Mouse (Mus musculus) forebrain, postnatal 0 days (tissue): ENCODE measurements around the gene Usf2. TPM values are rescaled to one million over a fixed set of nuclear protein-coding genes. Genes with fewer than 3 reads are reported as not detected.
A peak's percentile ranks its signal among the peaks of the same experiment; 100 is the strongest.

Experiments used
- ATAC-seq: fragments of 200-750 bp; cut with Nextera tagmentation; 2 replicates; pipeline ENCODE4 v1.8.0; 2017; ENCODE audit warnings: mild to moderate bottlenecking, moderate library complexity
- DNase-seq: peaks from one replicate; pipeline ENCODE4 v3.0.0-alpha.2; 2015
- H3K27ac ChIP-seq: fragments of 300-500 bp; sonication (generic); 2 replicates; pipeline ENCODE4 v1.5.1; 2014; ENCODE audit warnings: low read depth, mild to moderate bottlenecking, antibody characterized with exemption, low read length, moderate library complexity, mixed read lengths
- H3K27me3 ChIP-seq: fragments of 300-500 bp; sonication (generic); 2 replicates; pipeline ENCODE4 v1.6.1; 2014; ENCODE audit warnings: mild to moderate bottlenecking, low read length, mixed read lengths; ENCODE audit not compliant: insufficient read depth
- H3K36me3 ChIP-seq: fragments of 300-500 bp; sonication (generic); 2 replicates; pipeline ENCODE4 v1.6.1; 2014; ENCODE audit warnings: mild to moderate bottlenecking, moderate library complexity; ENCODE audit not compliant: insufficient read depth
- H3K4me1 ChIP-seq: fragments of 300-500 bp; sonication (generic); 2 replicates; pipeline ENCODE4 v1.6.1; 2014; ENCODE audit warnings: antibody characterized with exemption; ENCODE audit not compliant: insufficient read depth
- H3K4me2 ChIP-seq: fragments of 300-500 bp; sonication (generic); 2 replicates; pipeline ENCODE4 v1.6.1; 2014; ENCODE audit warnings: low read depth, mild to moderate bottlenecking, moderate library complexity
- H3K4me3 ChIP-seq: fragments of 300-500 bp; sonication (generic); 2 replicates; pipeline ENCODE4 v1.5.1; 2014; ENCODE audit warnings: low read depth, low read length, mixed read lengths
- H3K9ac ChIP-seq: fragments of 300-500 bp; sonication (generic); 2 replicates; pipeline ENCODE4 v1.6.1; 2014; ENCODE audit warnings: mild to moderate bottlenecking
- H3K9me3 ChIP-seq: fragments of 300-500 bp; sonication (generic); 2 replicates; pipeline ENCODE4 v1.6.1; 2016; ENCODE audit warnings: low read length
- CTCF ChIP-seq: sonication (generic); IDR thresholded peaks from 2 replicates; pipeline ENCODE4 v1.5.1; 2016; ENCODE audit warnings: antibody characterized with exemption, control low read depth, low read depth
- WGBS: fragments of 180-500 bp; shearing (Covaris S2); extraction: QIAGEN DNeasy Blood & Tissue Kit; methylation state at CpG from one replicate; pipeline ENCODE4 v1.1.7; 2014; 5-methylcytosine and 5-hydroxymethylcytosine counted together
- polyA plus RNA-seq: library from polyadenylated mRNA; unstranded; fragments of >200 nt; fragmentation: Nextera tagmentation; extraction: Ambion mirVana; gene quantifications from 2 replicates; pipeline ENCODE4 v1.2.1, GENCODE M21; 2015
- total RNA-seq: library from RNA; depleted of rRNA; stranded (reverse); fragments of >200 nt; gene quantifications from 2 replicates; pipeline ENCODE4 v1.2.3, GENCODE M21; 2014

Gene Usf2
- total and polyA plus RNA-seq, 2 experiments from 2014 or later, result 22.6 to 81.4 TPM

DNA sequence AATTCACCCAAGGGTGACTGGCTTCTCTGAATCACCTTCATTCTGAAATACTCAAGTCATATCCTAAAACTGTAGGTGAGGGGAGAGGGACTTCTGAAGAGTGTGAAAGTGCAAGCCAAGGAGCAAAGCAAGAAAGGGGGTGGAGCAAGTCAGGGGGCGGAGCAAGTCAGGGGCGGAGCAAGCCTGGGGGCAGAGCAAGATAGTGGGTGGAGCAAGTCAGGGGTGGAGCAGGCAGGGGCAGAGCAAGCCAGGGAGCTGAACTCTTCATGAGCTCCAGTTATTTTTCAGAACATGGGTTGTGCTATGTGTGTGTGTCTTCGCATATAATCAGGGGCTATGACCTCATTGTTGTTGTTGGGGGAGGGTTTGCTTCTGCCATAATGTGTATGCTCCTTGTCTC lies 36.4 kb downstream of the Usf2 start:
- DNase-seq (no peak), ATAC-seq (no peak)
- 76% methylated on average over 3 of the region's 3 CpGs for WGBS
- Histone ChIP-seq H3K9ac (no peak overlapping the region), H3K9me3 (no peaks in the 10 kb centered on the region), H3K27me3 (no peaks in the 10 kb centered on the region), H3K4me2 (no peak overlapping the region), H3K4me3 (no peak overlapping the region), H3K27ac (no peak overlapping the region), H3K4me1 (no peaks in the 10 kb centered on the region), H3K36me3 (no peaks in the 10 kb centered on the region)
- no peak for TF ChIP-seq CTCF

- DNase-seq (no peak), ATAC-seq (no peak)
- Histone ChIP-seq H3K36me3 (no peaks in the 10 kb centered on the region), H3K4me2 (no peak overlapping the region), H3K27me3 (no peaks in the 10 kb centered on the region), H3K4me1 (no peaks in the 10 kb centered on the region), H3K9me3 (no peaks in the 10 kb centered on the region), H3K27ac (no peak overlapping the region), H3K9ac (no peak overlapping the region), H3K4me3 (no peak overlapping the region)
- no peak for TF ChIP-seq CTCF
- 43% methylated on average over 4 of the region's 4 CpGs for WGBS
These were observed 39.4 kb downstream of the Usf2 start for GRCm38 (mm10) chr7:30917219-30917618.

- WGBS, result 10% methylated on average over 6 of the region's 6 CpGs
- Histone ChIP-seq H3K9me3 (no peaks in the 10 kb centered on the region), H3K4me2 (no peak overlapping the region), H3K4me3 (no peak overlapping the region), H3K27me3 (no peaks in the 10 kb centered on the region), H3K4me1 (no peaks in the 10 kb centered on the region), H3K27ac (no peak overlapping the region), H3K9ac (no peak overlapping the region), H3K36me3 (no peaks in the 10 kb centered on the region)
- no peak for TF ChIP-seq CTCF
- DNase-seq (no peak), ATAC-seq (no peak)
These were observed 39.9 kb downstream of the Usf2 start for GRCm38 (mm10) chr7:30916713-30917112.

DNA sequence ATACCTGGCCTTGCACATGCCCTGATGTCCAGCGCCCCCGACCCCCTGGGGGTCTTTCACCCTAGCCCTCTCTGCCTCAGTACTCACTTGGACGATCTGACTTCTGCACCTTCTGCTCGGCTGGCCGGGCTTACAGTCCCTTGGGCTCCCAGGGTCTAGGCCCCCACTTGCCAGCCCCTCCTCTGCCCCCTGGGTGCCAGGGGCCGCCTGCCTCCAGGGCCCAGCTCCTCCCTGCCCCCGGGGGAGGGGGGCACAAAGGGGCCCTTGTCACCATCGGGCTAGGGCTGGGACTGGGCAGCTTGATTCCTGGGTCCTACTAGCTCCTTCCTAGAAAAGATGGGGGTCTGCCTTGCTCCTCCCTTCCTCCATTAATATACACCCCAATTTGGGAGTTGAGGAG lies 41.9 kb downstream of the Usf2 start, which contains the start of gene Mag:
Gene Mag (minus strand): TSS at position 142 of the 400 bp plus-strand sequence.
- DNase-seq (no peak), ATAC-seq (no peak)
- Histone ChIP-seq H3K9me3 (no peaks in the 10 kb centered on the region), H3K4me2 (no peak within 1 kb of the TSS), H3K4me3 (no peak within 1 kb of the TSS), H3K4me1 (no peaks in the 10 kb centered on the region), H3K27me3 (no peaks in the 10 kb centered on the region), H3K36me3 (no peaks in the 10 kb centered on the region), H3K27ac (no peak within 1 kb of the TSS), H3K9ac (no peak within 1 kb of the TSS)
- TF ChIP-seq CTCF, result no peak
- 72% methylated on average over 8 of the region's 8 CpGs for WGBS

DNA sequence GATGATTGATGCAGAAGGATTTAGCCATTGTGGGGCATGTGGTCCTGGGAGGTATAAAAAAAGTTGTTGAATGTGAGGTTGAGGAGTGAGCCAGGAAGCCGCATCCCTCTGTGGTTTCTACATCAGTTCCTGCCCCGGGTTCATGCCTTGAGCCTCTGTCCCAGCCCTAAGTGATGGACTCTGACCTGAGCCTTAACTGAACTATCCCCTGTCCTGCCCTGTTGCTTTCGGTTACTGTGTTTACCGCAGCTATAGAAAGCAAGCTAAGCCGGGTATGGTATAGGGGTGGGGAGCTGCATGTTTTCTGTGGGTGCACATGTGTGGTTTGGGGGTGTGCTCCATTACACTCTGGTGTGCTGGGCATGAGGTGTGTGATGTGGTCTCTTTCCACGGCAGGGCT lies 46.8 kb downstream of the Usf2 start:
- no peak overlapping the region for H3K27ac ChIP-seq
- WGBS, result 80% methylated on average over 6 of the region's 6 CpGs
- H3K9me3 ChIP-seq, result no peaks in the 10 kb centered on the region
- no peak for DNase-seq
- no peaks in the 10 kb centered on the region; the same call in 1 of the 2 replicates for H3K27me3 ChIP-seq
- TF ChIP-seq CTCF, result no peak
- H3K9ac ChIP-seq, result no peak overlapping the region
- no peak for ATAC-seq
- no peaks in the 10 kb centered on the region; the same call in 1 of the 2 replicates for H3K4me1 ChIP-seq
- H3K4me3 ChIP-seq, result no peak overlapping the region
- H3K36me3 ChIP-seq, result no peaks in the 10 kb centered on the region
- no peak overlapping the region for H3K4me2 ChIP-seq

DNA sequence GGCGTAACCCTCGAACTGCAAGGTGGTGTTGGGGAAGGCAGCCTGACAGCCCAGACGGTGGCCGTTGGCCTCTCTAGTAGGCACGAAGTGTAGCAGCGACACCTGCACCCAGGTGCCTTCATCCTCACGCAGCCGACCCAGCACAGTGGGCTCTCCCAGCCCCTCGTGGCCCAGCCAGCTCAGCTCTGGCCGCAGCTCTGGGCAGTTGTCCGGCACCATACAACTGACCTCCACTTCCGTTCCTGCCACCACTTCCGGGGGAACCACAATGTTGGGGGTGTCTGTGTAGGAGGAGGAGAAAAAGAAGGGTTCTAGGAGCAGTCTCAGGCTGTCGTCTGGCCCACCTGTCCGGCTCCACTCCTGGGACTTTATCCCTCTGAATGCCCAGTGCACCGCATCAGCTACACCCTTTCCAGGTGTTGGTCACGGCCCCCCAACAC lies 47.6 kb downstream of the Usf2 start:
- Histone ChIP-seq H3K9ac (no peak overlapping the region), H3K36me3 (no peaks in the 10 kb centered on the region), H3K4me1 (no peaks in the 10 kb centered on the region; the same call in 1 of the 2 replicates), H3K4me2 (peak overlapping the region; percentile 56), H3K27me3 (no peaks in the 10 kb centered on the region; the same call in 1 of the 2 replicates), H3K4me3 (peak overlapping the region; percentile 26), H3K9me3 (no peaks in the 10 kb centered on the region), H3K27ac (no peak overlapping the region)
- ATAC-seq (no peak), DNase-seq (no peak)
- no peak for TF ChIP-seq CTCF
- WGBS, result 24% methylated on average over 17 of the region's 17 CpGs

DNA sequence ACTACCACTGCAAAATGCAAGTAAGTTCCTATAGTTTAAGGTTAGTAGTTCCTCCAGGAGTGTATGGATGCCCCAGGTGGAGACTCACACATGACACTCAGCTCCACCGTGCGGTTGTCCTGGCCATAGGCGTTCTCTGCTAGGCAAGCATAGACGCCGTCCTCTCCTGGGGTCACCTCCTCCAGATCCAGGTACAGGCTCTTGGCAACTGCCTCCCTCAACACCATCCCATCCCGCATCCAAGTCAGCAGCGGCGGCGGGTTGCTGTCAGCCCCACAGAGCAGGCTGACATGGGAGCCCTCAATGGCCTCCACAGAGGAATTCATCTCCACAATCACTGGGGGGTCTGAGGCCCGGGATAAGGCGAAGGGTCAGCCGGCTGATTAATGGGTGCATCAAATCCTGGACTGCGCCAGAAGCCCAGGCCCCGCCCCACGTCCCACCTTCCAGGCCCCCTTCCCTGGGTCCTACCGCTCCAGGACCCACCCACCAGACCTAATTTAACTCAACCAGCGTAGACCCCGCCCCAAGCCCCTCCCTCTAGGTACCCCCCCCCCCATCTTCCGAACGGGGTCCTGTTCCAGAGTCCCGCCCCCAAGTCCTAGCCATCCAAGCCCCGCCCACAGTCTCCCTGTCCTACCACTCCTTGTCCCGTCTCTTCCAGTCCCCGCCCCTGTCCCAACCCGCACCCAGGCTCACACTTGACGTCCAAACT lies 48.2 kb downstream of the Usf2 start:
- 2% methylated on average over 26 of the region's 26 CpGs for WGBS
- Histone ChIP-seq H3K9ac (peak overlapping the region; percentile 18; the same call in 1 of the 2 replicates), H3K4me1 (no peaks in the 10 kb centered on the region; the same call in 1 of the 2 replicates), H3K27me3 (no peaks in the 10 kb centered on the region; the same call in 1 of the 2 replicates), H3K4me2 (peak overlapping the region; percentile 56), H3K4me3 (peak overlapping the region; percentile 26), H3K27ac (no peak overlapping the region), H3K9me3 (no peaks in the 10 kb centered on the region), H3K36me3 (no peaks in the 10 kb centered on the region)
- ATAC-seq (peak; percentile 27), DNase-seq (no peak)
- TF ChIP-seq CTCF, result no peak
